Mouse (Mus musculus): ENCODE measurements around the gene Dgki.

GRCm38 (mm10) chr6:36937527-36937926 is 362.5 kb downstream of the Dgki start:
- TF ChIP-seq CTCF (IDR thresholded peaks at IDR 0.05; ENCODE audit: insufficient read depth, low read depth, low read length), result no peak
- no peak for TF ChIP-seq POLR2A (IDR thresholded peaks at IDR 0.05; ENCODE audit: insufficient read depth, low read depth, low read length)
